Mouse (Mus musculus): Measurements from ENCODE around the gene Fosl1. TPM values are rescaled to one million over a fixed set of nuclear protein-coding genes. Genes with fewer than 3 reads are reported as not detected.

The Fosl1 gene
- polyA plus RNA-seq, 1 experiment = 146 TPM

DNA sequence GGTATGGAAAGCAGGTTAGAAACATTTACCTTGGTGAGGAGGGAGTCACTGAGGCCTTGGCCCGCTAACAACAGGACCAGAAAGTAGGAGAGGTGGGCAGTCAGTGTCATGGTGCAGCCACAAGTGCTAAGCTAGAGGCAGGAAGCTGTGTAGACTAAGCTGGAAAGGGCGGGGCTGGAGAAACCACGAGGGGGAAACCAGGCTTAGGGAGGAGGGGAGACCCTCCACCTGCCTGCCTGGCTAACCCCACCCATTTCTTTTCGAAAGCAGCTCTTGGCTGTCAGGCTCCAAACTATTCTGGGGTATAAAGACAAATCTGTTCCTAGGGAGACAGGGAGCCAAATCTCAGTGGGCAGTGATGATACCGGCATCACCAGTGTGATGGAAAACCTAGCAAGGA lies 21.0 kb downstream of the Fosl1 start, which contains the start of gene Ctsw:
TSS of gene Ctsw (minus strand) at position 134 of the 400 bp plus-strand sequence.
- no peak for TF ChIP-seq MYOD1 (IDR thresholded peaks at IDR 0.05; ENCODE audit: control insufficient read depth, insufficient read length, low read depth)
- no peak for TF ChIP-seq USF1 (IDR thresholded peaks at IDR 0.05; ENCODE audit: low read depth)
- no peak for TF ChIP-seq MYOG (IDR thresholded peaks at IDR 0.05; ENCODE audit: control insufficient read depth, extremely low read depth, insufficient read length)
- no peak for TF ChIP-seq FOSL1 (IDR thresholded peaks at IDR 0.05; ENCODE audit: insufficient read depth, low read length, poor library complexity, severe bottlenecking)
- no peak for TF ChIP-seq MAX (IDR thresholded peaks at IDR 0.05)
- TF ChIP-seq CEBPB (IDR thresholded peaks at IDR 0.05; ENCODE audit: low read depth) = no peak
- Histone ChIP-seq H3K27me3 (ENCODE audit: control insufficient read depth, insufficient read depth, insufficient read length) (no peaks in the 10 kb centered on the region), H3K4me3 (ENCODE audit: insufficient read depth, poor library complexity, severe bottlenecking) (no peak within 1 kb of the TSS), H3K79me2 (ENCODE audit: control insufficient read depth, insufficient read depth) (no peaks in the 10 kb centered on the region), H3ac (ENCODE audit: control insufficient read depth, insufficient read length, low read depth) (no peak within 1 kb of the TSS), H3K36me3 (ENCODE audit: control insufficient read depth, insufficient read depth) (peaks cover 35% of the 10 kb centered on the region), H3K79me3 (ENCODE audit: low read depth) (no peaks in the 10 kb centered on the region)

DNA sequence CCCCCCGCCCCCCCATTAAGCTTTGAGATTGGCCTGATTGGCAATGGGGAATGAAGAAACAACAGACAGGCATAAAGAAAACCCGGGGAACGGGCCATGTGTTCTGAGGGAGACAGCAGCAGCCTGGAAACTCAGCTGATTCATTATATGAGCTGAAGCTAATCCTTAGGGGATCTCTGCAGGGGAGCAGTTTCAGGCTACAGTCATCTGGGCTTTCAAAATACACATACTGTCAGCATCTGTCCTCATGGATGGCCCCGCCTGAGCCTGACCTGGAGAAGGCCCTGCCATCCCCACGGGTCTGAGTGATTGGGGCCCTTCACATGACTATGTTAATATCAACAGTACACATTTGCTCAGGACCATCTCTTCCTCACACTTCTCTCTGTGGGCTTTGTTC lies 24.5 kb downstream of the Fosl1 start:
- H3K79me3 ChIP-seq (ENCODE audit: low read depth) = peaks cover 18% of the 10 kb centered on the region
- H3K36me3 ChIP-seq (ENCODE audit: control insufficient read depth, insufficient read depth) = peaks cover 11% of the 10 kb centered on the region
- H3K79me2 ChIP-seq (ENCODE audit: control insufficient read depth, insufficient read depth) = peaks cover 27% of the 10 kb centered on the region
- no peak overlapping the region for H3ac ChIP-seq (ENCODE audit: control insufficient read depth, insufficient read length, low read depth)
- no peak for TF ChIP-seq MYOD1 (IDR thresholded peaks at IDR 0.05; ENCODE audit: control insufficient read depth, insufficient read length, low read depth)
- no peak for TF ChIP-seq USF1 (IDR thresholded peaks at IDR 0.05; ENCODE audit: low read depth)
- no peak for TF ChIP-seq MAX (IDR thresholded peaks at IDR 0.05)
- no peak for TF ChIP-seq MYOG (IDR thresholded peaks at IDR 0.05; ENCODE audit: control insufficient read depth, extremely low read depth, insufficient read length)
- no peak for TF ChIP-seq CEBPB (IDR thresholded peaks at IDR 0.05; ENCODE audit: low read depth)
- TF ChIP-seq CTCF (IDR thresholded peaks at IDR 0.05; ENCODE audit: control insufficient read depth, insufficient read depth, insufficient read length) = no peak
- no peak for TF ChIP-seq FOSL1 (IDR thresholded peaks at IDR 0.05; ENCODE audit: insufficient read depth, low read length, poor library complexity, severe bottlenecking)
- H3K27me3 ChIP-seq (ENCODE audit: control insufficient read depth, insufficient read depth, insufficient read length) = no peaks in the 10 kb centered on the region
- H3K4me3 ChIP-seq (ENCODE audit: insufficient read depth, poor library complexity, severe bottlenecking) = no peak overlapping the region

GRCm38 (mm10) chr19:5472857-5473256 lies 25.5 kb downstream of the Fosl1 start:
- H3K36me3 ChIP-seq (ENCODE audit: control insufficient read depth, insufficient read depth) = peaks cover 17% of the 10 kb centered on the region
- TF ChIP-seq CEBPB (IDR thresholded peaks at IDR 0.05; ENCODE audit: low read depth) = no peak
- TF ChIP-seq MAX (IDR thresholded peaks at IDR 0.05) = peak; percentile 37
- no peak for TF ChIP-seq FOSL1 (IDR thresholded peaks at IDR 0.05; ENCODE audit: insufficient read depth, low read length, poor library complexity, severe bottlenecking)
- no peak for TF ChIP-seq MYOD1 (IDR thresholded peaks at IDR 0.05; ENCODE audit: control insufficient read depth, insufficient read length, low read depth)
- no peak for TF ChIP-seq USF1 (IDR thresholded peaks at IDR 0.05; ENCODE audit: low read depth)
- H3K27me3 ChIP-seq (ENCODE audit: control insufficient read depth, insufficient read depth, insufficient read length) = no peaks in the 10 kb centered on the region
- no peak overlapping the region for H3ac ChIP-seq (ENCODE audit: control insufficient read depth, insufficient read length, low read depth)
- H3K79me2 ChIP-seq (ENCODE audit: control insufficient read depth, insufficient read depth) = peaks cover 37% of the 10 kb centered on the region
- H3K4me3 ChIP-seq (ENCODE audit: insufficient read depth, poor library complexity, severe bottlenecking) = peak overlapping the region; percentile 7
- peaks cover 22% of the 10 kb centered on the region for H3K79me3 ChIP-seq (ENCODE audit: low read depth)

- H3K36me3 ChIP-seq (ENCODE audit: control insufficient read depth, insufficient read depth) = peaks cover 26% of the 10 kb centered on the region
- H3K79me2 ChIP-seq (ENCODE audit: control insufficient read depth, insufficient read depth) = peaks cover 45% of the 10 kb centered on the region
- TF ChIP-seq USF1 (IDR thresholded peaks at IDR 0.05; ENCODE audit: low read depth) (no peak), MAX (IDR thresholded peaks at IDR 0.05) (peak; percentile 69), MYOD1 (IDR thresholded peaks at IDR 0.05; ENCODE audit: control insufficient read depth, insufficient read length, low read depth) (no peak)
- peak within 1 kb of the TSS; percentile 78 for H3ac ChIP-seq (ENCODE audit: control insufficient read depth, insufficient read length, low read depth)
- H3K79me3 ChIP-seq (ENCODE audit: low read depth) = peaks cover 25% of the 10 kb centered on the region
- peak within 1 kb of the TSS; percentile 75 for H3K4me3 ChIP-seq (ENCODE audit: insufficient read depth, poor library complexity, severe bottlenecking)
- H3K27me3 ChIP-seq (ENCODE audit: control insufficient read depth, insufficient read depth, insufficient read length) = no peaks in the 10 kb centered on the region
Observed at GRCm38 (mm10) chr19:5473720-5474119, 26.4 kb downstream of the Fosl1 start, which contains the start of gene Efemp2. Efemp2 (plus strand) TSS chr19:5473954.

- peak; percentile 5 for TF ChIP-seq CTCF (IDR thresholded peaks at IDR 0.05; ENCODE audit: control insufficient read depth, insufficient read depth, insufficient read length)
- TF ChIP-seq FOSL1 (IDR thresholded peaks at IDR 0.05; ENCODE audit: insufficient read depth, low read length, poor library complexity, severe bottlenecking) = no peak
- Histone ChIP-seq H3K27me3 (ENCODE audit: control insufficient read depth, insufficient read depth, insufficient read length) (no peaks in the 10 kb centered on the region), H3K4me3 (ENCODE audit: insufficient read depth, poor library complexity, severe bottlenecking) (peak overlapping the region; percentile 75), H3K36me3 (ENCODE audit: control insufficient read depth, insufficient read depth) (peaks cover 34% of the 10 kb centered on the region), H3ac (ENCODE audit: control insufficient read depth, insufficient read length, low read depth) (peak overlapping the region; percentile 56), H3K79me2 (ENCODE audit: control insufficient read depth, insufficient read depth) (peaks cover 49% of the 10 kb centered on the region), H3K79me3 (ENCODE audit: low read depth) (peaks cover 25% of the 10 kb centered on the region)
Observed at GRCm38 (mm10) chr19:5474281-5475068, 27.1 kb downstream of the Fosl1 start.

GRCm38 (mm10) chr19:5475069-5475714 lies 27.8 kb downstream of the Fosl1 start:
- Histone ChIP-seq H3K79me2 (ENCODE audit: control insufficient read depth, insufficient read depth) (peaks cover 49% of the 10 kb centered on the region), H3ac (ENCODE audit: control insufficient read depth, insufficient read length, low read depth) (peak overlapping the region; percentile 56), H3K27me3 (ENCODE audit: control insufficient read depth, insufficient read depth, insufficient read length) (no peaks in the 10 kb centered on the region), H3K4me3 (ENCODE audit: insufficient read depth, poor library complexity, severe bottlenecking) (peak overlapping the region; percentile 75), H3K36me3 (ENCODE audit: control insufficient read depth, insufficient read depth) (peaks cover 39% of the 10 kb centered on the region), H3K79me3 (ENCODE audit: low read depth) (peaks cover 25% of the 10 kb centered on the region)
- TF ChIP-seq CTCF (IDR thresholded peaks at IDR 0.05; ENCODE audit: control insufficient read depth, insufficient read depth, insufficient read length) = no peak
- TF ChIP-seq FOSL1 (IDR thresholded peaks at IDR 0.05; ENCODE audit: insufficient read depth, low read length, poor library complexity, severe bottlenecking) = no peak
